ENCODE assay signal across 17 mouse cellular contexts in the genomic region with DNA sequence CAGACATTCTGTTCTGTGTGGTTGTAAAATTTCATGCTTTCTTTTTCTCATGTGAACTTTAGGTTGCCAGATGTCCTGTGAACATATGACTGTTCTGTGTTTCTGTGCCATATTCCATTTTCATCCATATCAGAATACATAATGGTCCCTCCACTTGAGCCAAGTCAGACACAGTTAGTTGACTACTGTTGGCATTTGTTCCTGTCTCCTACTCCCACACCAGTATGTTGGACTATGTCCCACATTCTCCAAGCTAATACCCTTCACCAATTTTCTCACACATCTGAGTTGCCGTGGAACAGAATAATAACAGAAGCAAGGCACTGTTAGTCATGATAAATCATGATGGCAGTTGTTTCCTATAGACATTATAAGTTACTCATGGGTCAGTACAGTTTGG. TPM values are rescaled to one million over a fixed set of nuclear protein-coding genes. Genes with fewer than 3 reads are reported as not detected.
A peak's percentile ranks its signal among the peaks of the same experiment; 100 is the strongest.
DNase-seq lines count a peak whose midpoint lies in the region; ATAC-seq and TF ChIP-seq lines count a peak whose summit lies in the region.
"Had no signal": no experiment of that assay in that cellular context is flagged by ENCODE, and none has a peak within 500 bp of the region (broad histone marks: within the 10 kb centered on the region; RNA-seq: fewer than 3 reads in every experiment).

No protein-coding gene starts in this region.

- H3K4me3 ChIP-seq in heart, embryonic 16.5 days (ENCODE audit: low read length), result no peak overlapping the region
- H3K4me3 ChIP-seq in heart, embryonic 12.5 days, result no peak overlapping the region
- no peak overlapping the region for H3K4me3 ChIP-seq in embryonic fibroblast, embryonic 13.5 days (ENCODE audit: insufficient read depth, low read length)
- H3K4me3 ChIP-seq: hindbrain, embryonic 15.5 days had no signal

- ATAC-seq in heart, embryonic 16.5 days (replicated peaks; ENCODE audit: extremely low read depth, insufficient read depth, low FRiP score), result peak; percentile 73
- ATAC-seq in heart, embryonic 12.5 days (ENCODE audit: insufficient number of reproducible peaks, low FRiP score), result no peak
- ATAC-seq: forebrain, embryonic 14.5 days had no signal

- no peaks in the 10 kb centered on the region for H3K4me1 ChIP-seq in heart, embryonic 16.5 days (ENCODE audit: control insufficient read depth, insufficient read depth, low read length)
- no peaks in the 10 kb centered on the region for H3K4me1 ChIP-seq in heart, embryonic 12.5 days (replicated peaks)
- H3K4me1 ChIP-seq in embryonic fibroblast, embryonic 13.5 days (ENCODE audit: control insufficient read depth, insufficient read depth, low read length), result no peaks in the 10 kb centered on the region
- H3K4me1 ChIP-seq: hindbrain, embryonic 15.5 days had no signal

- TF ChIP-seq CTCF in embryonic fibroblast, embryonic 13.5 days (IDR thresholded peaks at IDR 0.05; ENCODE audit: borderline replicate concordance, insufficient read depth, low read length), result no peak

- 48% methylated on average over 1 of the region's 1 CpGs for WGBS in heart, embryonic 16.5 days
- WGBS in heart, embryonic 12.5 days, result 51% methylated on average over 1 of the region's 1 CpGs

- DNase-seq in layer of hippocampus, adult 9-11 months, result peak; percentile 9
- DNase-seq in layer of hippocampus, adult 8-10 months (ENCODE audit: low spot score in 2 of 2), result no peak
- peak; percentile 21 for DNase-seq in Muller cell, postnatal 12 days (ENCODE audit: inconsistent ontology term)
- DNase-seq in lung, postnatal 4 days, result no peak
- DNase-seq in lung, postnatal 14 days, result no peak
- DNase-seq: adrenal gland, adult 2 months; adrenal gland, postnatal 25 days; cerebellum, adult 2 months; cerebellum, postnatal 10 days; gastrocnemius, postnatal 36 days; heart, adult 11 months had no signal

- H3K27ac ChIP-seq in heart, embryonic 16.5 days (ENCODE audit: low read length), result peak overlapping the region; percentile 25; the same call in 1 of the 2 replicates
- no peak overlapping the region for H3K27ac ChIP-seq in heart, embryonic 12.5 days (ENCODE audit: poor library complexity, severe bottlenecking)
- peak overlapping the region; percentile 61 for H3K27ac ChIP-seq in embryonic fibroblast, embryonic 13.5 days (ENCODE audit: insufficient read depth, low read length)
- H3K27ac ChIP-seq: hindbrain, embryonic 15.5 days had no signal

- no peak overlapping the region for H3K4me2 ChIP-seq in heart, embryonic 16.5 days (ENCODE audit: low read depth, low read length)
- H3K4me2 ChIP-seq in heart, embryonic 12.5 days, result no peak overlapping the region
- H3K4me2 ChIP-seq: hindbrain, embryonic 15.5 days had no signal

- no peak overlapping the region for H3K9ac ChIP-seq in heart, embryonic 16.5 days (ENCODE audit: low read length)
- no peak overlapping the region for H3K9ac ChIP-seq in heart, embryonic 12.5 days
- H3K9ac ChIP-seq: hindbrain, embryonic 15.5 days had no signal

- no peak for TF ChIP-seq POLR2A in embryonic fibroblast, embryonic 13.5 days (IDR thresholded peaks at IDR 0.05; ENCODE audit: low read depth, low read length)

- H3K36me3 ChIP-seq in heart, embryonic 16.5 days (ENCODE audit: control insufficient read depth, insufficient read depth), result no peaks in the 10 kb centered on the region
- H3K36me3 ChIP-seq in heart, embryonic 12.5 days, result no peaks in the 10 kb centered on the region
- H3K36me3 ChIP-seq: hindbrain, embryonic 15.5 days had no signal

- no peaks in the 10 kb centered on the region for H3K27me3 ChIP-seq in heart, embryonic 16.5 days (ENCODE audit: control insufficient read depth, insufficient read depth, low read length)
- H3K27me3 ChIP-seq in heart, embryonic 12.5 days (replicated peaks), result no peaks in the 10 kb centered on the region
- H3K27me3 ChIP-seq: CH12.LX; hindbrain, embryonic 15.5 days had no signal

- no peaks in the 10 kb centered on the region for H3K9me3 ChIP-seq in heart, embryonic 16.5 days (replicated peaks; ENCODE audit: control insufficient read depth, low read length)
- no peaks in the 10 kb centered on the region for H3K9me3 ChIP-seq in heart, embryonic 12.5 days (replicated peaks)
- H3K9me3 ChIP-seq: hindbrain, embryonic 15.5 days had no signal

RNA-seq across cellular contexts. Expression of gene Rtl3, which starts 9.9 kb away (rescaled TPM):
- 15.3 and 16.0 TPM in 2 replicates for polyA plus RNA-seq in heart, embryonic 16.5 days (2015; fragmentation: Nextera tagmentation; extraction: Ambion mirVana)
- polyA plus RNA-seq in heart, embryonic 12.5 days (2016; fragmentation: Nextera tagmentation; extraction: Ambion mirVana), result 3.8 and 3.9 TPM in 2 replicates
- 1 to 10 TPM; 2.5 to 5.4 (median 3.3) TPM for total RNA-seq in layer of hippocampus, adult 8-10 months (2022)
- 15.1 and 81.4 TPM in 2 replicates for polyA plus RNA-seq in embryonic fibroblast, embryonic 13.5 days (2011; ENCODE audit: insufficient read length, low read depth, missing spikeins)
- total RNA-seq: CH12.LX had no signal
- polyA plus RNA-seq: cerebellum, adult 2 months had no signal

Comparison
In these comparisons a context has a peak if more than half of its experiments do, and no peak if none do; other contexts are left out.
1. DNase-seq: peak in layer of hippocampus, adult 9-11 months (single experiment) and Muller cell, postnatal 12 days (single experiment); none in layer of hippocampus, adult 8-10 months (0 of 2), lung, postnatal 4 days (0 of 2) and lung, postnatal 14 days (single experiment).